22 mouse cellular contexts compared by ENCODE assay signal in genomic region chr13:36839111-36839510, GRCm38 (mm10).
DNase-seq lines count a peak whose midpoint lies in the region.
"Had no signal": no experiment of that assay in that cellular context is flagged by ENCODE, and none has a peak within 500 bp of the region (broad histone marks: within the 10 kb centered on the region; RNA-seq: fewer than 3 reads in every experiment).

No protein-coding gene starts in this region.

- H3K4me3 ChIP-seq in heart, embryonic 10.5 days = no peak overlapping the region
- H3K4me3 ChIP-seq: embryonic facial prominence, embryonic 10.5 days; embryonic facial prominence, embryonic 13.5 days; erythroblast, embryonic 14.5 days; forebrain, embryonic 12.5 days; forebrain, embryonic 15.5 days; heart, adult 2 months; hindbrain, embryonic 12.5 days; hindbrain, embryonic 15.5 days had no signal

- WGBS in heart, embryonic 10.5 days = 80% methylated on average over 3 of the region's 3 CpGs

- H3K4me1 ChIP-seq in heart, embryonic 10.5 days = no peaks in the 10 kb centered on the region
- H3K4me1 ChIP-seq: embryonic facial prominence, embryonic 10.5 days; embryonic facial prominence, embryonic 13.5 days; forebrain, embryonic 12.5 days; forebrain, embryonic 15.5 days; hindbrain, embryonic 12.5 days; hindbrain, embryonic 15.5 days had no signal

- H3K36me3 ChIP-seq in heart, embryonic 10.5 days = no peaks in the 10 kb centered on the region
- H3K36me3 ChIP-seq: embryonic facial prominence, embryonic 10.5 days; embryonic facial prominence, embryonic 13.5 days; forebrain, embryonic 12.5 days; forebrain, embryonic 15.5 days; hindbrain, embryonic 12.5 days; hindbrain, embryonic 15.5 days had no signal

- no peak overlapping the region for H3K27ac ChIP-seq in heart, embryonic 10.5 days
- H3K27ac ChIP-seq: embryonic facial prominence, embryonic 10.5 days; embryonic facial prominence, embryonic 13.5 days; forebrain, embryonic 12.5 days; forebrain, embryonic 15.5 days; heart, adult 2 months; hindbrain, embryonic 12.5 days; hindbrain, embryonic 15.5 days had no signal

- no peaks in the 10 kb centered on the region for H3K27me3 ChIP-seq in heart, embryonic 10.5 days (ENCODE audit: insufficient read depth, poor library complexity, severe bottlenecking)
- H3K27me3 ChIP-seq: embryonic facial prominence, embryonic 13.5 days; forebrain, embryonic 12.5 days; forebrain, embryonic 15.5 days; hindbrain, embryonic 12.5 days; hindbrain, embryonic 15.5 days had no signal

- DNase-seq in adrenal gland, adult 2 months = peak; percentile 60
- no peak for DNase-seq in adrenal gland, postnatal 4 days (ENCODE audit: low spot score in 2 of 2)
- peak; percentile 9 for DNase-seq in adrenal gland, adult 8-10 months
- DNase-seq in adrenal gland, postnatal 25 days = peak; percentile 24
- no peak for DNase-seq in cerebellum, adult 11-12 months
- no peak for DNase-seq in right cerebral cortex, postnatal 4 days
- no peak for DNase-seq in heart, embryonic 10.5 days (ENCODE audit: low spot score)
- DNase-seq: cerebellum, adult 11 months; cerebellum, adult 8-10 months; cerebellum, postnatal 10 days; cerebellum, postnatal 36 days; embryo, embryonic 11 days; gastrocnemius, postnatal 36 days; heart, adult 2 months; kidney, adult 2 months had no signal

- no peaks in the 10 kb centered on the region for H3K9me3 ChIP-seq in heart, embryonic 10.5 days
- H3K9me3 ChIP-seq: embryonic facial prominence, embryonic 10.5 days; embryonic facial prominence, embryonic 13.5 days; forebrain, embryonic 12.5 days; forebrain, embryonic 15.5 days; hindbrain, embryonic 12.5 days; hindbrain, embryonic 15.5 days had no signal

Comparison
In these comparisons a context has a peak if more than half of its experiments do, and no peak if none do; other contexts are left out.
1. DNase-seq: peak in adrenal gland, adult 2 months (single experiment), adrenal gland, adult 8-10 months (single experiment) and adrenal gland, postnatal 25 days (single experiment); none in adrenal gland, postnatal 4 days (0 of 2), cerebellum, adult 11-12 months (single experiment), right cerebral cortex, postnatal 4 days (single experiment) and heart, embryonic 10.5 days (single experiment).